Mouse (Mus musculus): ENCODE results near the gene Rapgef3. TPM values are rescaled to one million over a fixed set of nuclear protein-coding genes. Genes with fewer than 3 reads are reported as not detected.

The Rapgef3 gene
- total and polyA plus RNA-seq, 3 experiments, result 6.6 to 7.4 TPM; not detected in 1

DNA sequence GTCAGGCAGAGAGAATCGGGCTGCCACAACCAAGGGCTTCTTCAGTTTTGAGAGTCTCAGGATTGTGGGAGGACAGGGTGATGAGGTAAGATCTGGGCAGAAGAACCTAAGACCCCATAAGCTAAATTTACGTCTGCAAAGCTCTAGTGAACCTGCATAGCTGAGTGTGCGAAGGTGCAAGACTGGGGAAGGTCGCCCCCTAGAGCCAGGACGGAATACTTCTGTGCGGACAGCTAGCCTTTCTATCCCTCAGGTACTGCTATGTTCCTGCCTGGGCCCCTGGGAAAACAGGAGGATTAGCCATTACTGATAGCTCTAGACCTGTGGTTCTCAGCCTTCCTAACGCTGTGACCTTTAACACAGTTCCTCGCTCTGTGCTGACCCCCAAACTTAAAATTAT lies 8.7 kb upstream of the Rapgef3 start:
- Histone ChIP-seq H3K27me3 (ENCODE audit: control insufficient read depth in 1 of 2, insufficient read depth in 2 of 2, low read length in 2 of 2) (peaks cover 0 to 4% of the 10 kb centered on the region in 2 experiments), H3K9me3 (replicated peaks; ENCODE audit: insufficient read depth, low read length) (no peaks in the 10 kb centered on the region), H3K9ac (ENCODE audit: control insufficient read depth, low read depth, low read length, poor library complexity, severe bottlenecking) (no peak overlapping the region), H3K4me3 (ENCODE audit: control insufficient read depth in 1 of 2, insufficient read depth in 1 of 2, low read depth in 2 of 2, low read length in 2 of 2) (no peak overlapping the region), H3K36me3 (ENCODE audit: control insufficient read depth in 1 of 2, insufficient read depth in 2 of 2, low read length in 2 of 2) (no peaks in the 10 kb centered on the region), H3K27ac (ENCODE audit: control insufficient read depth, low read depth, low read length) (no peak overlapping the region), H3K4me1 (ENCODE audit: control insufficient read depth in 1 of 2, insufficient read depth in 2 of 2, low read length in 2 of 2) (no peaks in the 10 kb centered on the region), H3K79me2 (ENCODE audit: control insufficient read depth, insufficient read depth, low read length, poor library complexity) (no peaks in the 10 kb centered on the region)
- no peak for TF ChIP-seq ZMIZ1 (IDR thresholded peaks at IDR 0.05; ENCODE audit: low read depth, low read length)
- no peak for TF ChIP-seq UBTF (IDR thresholded peaks at IDR 0.05; ENCODE audit: borderline replicate concordance, insufficient read depth, low read depth, low read length)
- no peak for TF ChIP-seq POLR2A (IDR thresholded peaks at IDR 0.05; ENCODE audit: control insufficient read depth in 1 of 2, insufficient read depth in 1 of 2, low read depth in 1 of 2, low read length in 2 of 2, poor library complexity in 1 of 2)
- no peak for TF ChIP-seq MAX (IDR thresholded peaks at IDR 0.05; ENCODE audit: low read length)
- TF ChIP-seq CTCF (IDR thresholded peaks at IDR 0.05 in 2 of 3, conservative IDR thresholded peaks at IDR 0.05 in 1 of 3; ENCODE audit: control insufficient read depth in 1 of 3, insufficient read depth in 1 of 3, low read depth in 2 of 3, low read length in 3 of 3, poor library complexity in 1 of 3, severe bottlenecking in 1 of 3), result peak; percentile 97 to 99 (median 98)
- no peak for TF ChIP-seq RCOR1 (IDR thresholded peaks at IDR 0.05; ENCODE audit: low read depth, low read length)
- no peak for TF ChIP-seq USF1 (IDR thresholded peaks at IDR 0.05; ENCODE audit: low read depth, low read length)
- no peak for TF ChIP-seq MYC (IDR thresholded peaks at IDR 0.05; ENCODE audit: low read depth, low read length)
- no peak for TF ChIP-seq CHD1 (IDR thresholded peaks at IDR 0.05; ENCODE audit: low read depth, low read length)
- no peak for TF ChIP-seq GATA1 (IDR thresholded peaks at IDR 0.05; ENCODE audit: low read depth, low read length)
- no peak for TF ChIP-seq JUND (IDR thresholded peaks at IDR 0.05; ENCODE audit: low read depth, low read length)
- no peak for TF ChIP-seq NRF1 (IDR thresholded peaks at IDR 0.05; ENCODE audit: insufficient read depth, low read depth, low read length, poor library complexity, severe bottlenecking)
- peak; percentile 22; the same call in 1 of the 2 replicates for TF ChIP-seq ELF1 (IDR thresholded peaks at IDR 0.05; ENCODE audit: low read depth, low read length)
- no peak for TF ChIP-seq MAFK (IDR thresholded peaks at IDR 0.05; ENCODE audit: borderline replicate concordance, low read depth, low read length)
- TF ChIP-seq E2F4 (IDR thresholded peaks at IDR 0.05; ENCODE audit: borderline replicate concordance, low read depth, low read length), result no peak
- no peak for TF ChIP-seq USF2 (IDR thresholded peaks at IDR 0.05; ENCODE audit: borderline replicate concordance in 1 of 2, insufficient read depth in 1 of 2, low read depth in 1 of 2, low read length in 2 of 2)
- TF ChIP-seq TBP (IDR thresholded peaks at IDR 0.05; ENCODE audit: low read depth, low read length), result no peak
- peak; percentile 91 for TF ChIP-seq RAD21 (IDR thresholded peaks at IDR 0.05; ENCODE audit: low read depth, low read length)
- TF ChIP-seq TAL1 (IDR thresholded peaks at IDR 0.05; ENCODE audit: low read length), result no peak
- no peak for TF ChIP-seq EP300 (IDR thresholded peaks at IDR 0.05; ENCODE audit: low read depth in 1 of 2, low read length in 2 of 2)
- no peak for TF ChIP-seq ZKSCAN1 (IDR thresholded peaks at IDR 0.05; ENCODE audit: low read depth, low read length)
- TF ChIP-seq TCF12 (IDR thresholded peaks at IDR 0.05; ENCODE audit: low read depth, low read length), result no peak
- no peak for TF ChIP-seq CHD2 (IDR thresholded peaks at IDR 0.05; ENCODE audit: low read length)
- no peak for TF ChIP-seq POLR2AphosphoS5 (IDR thresholded peaks at IDR 0.05; ENCODE audit: borderline replicate concordance, low read depth, low read length)
- TF ChIP-seq GABPA (IDR thresholded peaks at IDR 0.05; ENCODE audit: low read depth, low read length), result no peak
- TF ChIP-seq ZNF384 (IDR thresholded peaks at IDR 0.05; ENCODE audit: low read depth, low read length), result no peak
- no peak for TF ChIP-seq NELFE (IDR thresholded peaks at IDR 0.05; ENCODE audit: low read depth, low read length)
- TF ChIP-seq ETS1 (IDR thresholded peaks at IDR 0.05; ENCODE audit: low read depth, low read length), result no peak
- TF ChIP-seq POLR2AphosphoS2 (IDR thresholded peaks at IDR 0.05; ENCODE audit: low read length), result no peak
- TF ChIP-seq BHLHE40 (IDR thresholded peaks at IDR 0.05; ENCODE audit: borderline replicate concordance, low read depth, low read length), result no peak
- TF ChIP-seq SIN3A (IDR thresholded peaks at IDR 0.05; ENCODE audit: low read length), result no peak; the same call in 1 of the 2 replicates
- no peak for TF ChIP-seq MAZ (IDR thresholded peaks at IDR 0.05; ENCODE audit: low read depth, low read length)
- no peak for TF ChIP-seq KAT2A (conservative IDR thresholded peaks at IDR 0.05; ENCODE audit: low read depth, low read length)
- no peak for TF ChIP-seq MEF2A (IDR thresholded peaks at IDR 0.05; ENCODE audit: extremely low read depth, insufficient replicate concordance, low read depth, low read length, poor library complexity, severe bottlenecking)
- no peak for TF ChIP-seq MXI1 (IDR thresholded peaks at IDR 0.05; ENCODE audit: low read depth, low read length)
- no peak for TF ChIP-seq HCFC1 (IDR thresholded peaks at IDR 0.05; ENCODE audit: low read depth, low read length)
- TF ChIP-seq SMC3 (IDR thresholded peaks at IDR 0.05; ENCODE audit: low read depth, low read length), result peak; percentile 95
- TF ChIP-seq ZC3H11A (IDR thresholded peaks at IDR 0.05; ENCODE audit: low read depth, low read length), result peak; percentile 92
- no peak for TF ChIP-seq MYB (IDR thresholded peaks at IDR 0.05; ENCODE audit: low read depth, low read length)
- peak; percentile 86 for DNase-seq (ENCODE audit: low read depth, low spot score)

Measured in MEL (cell line).